Mouse (Mus musculus) kidney, adult 18-20 months (tissue): ENCODE results near the gene Rbfox1.

Source experiments
- DNase-seq: peaks from one replicate; pipeline ENCODE4 v3.0.0; 2021

Gene Rbfox1

DNA sequence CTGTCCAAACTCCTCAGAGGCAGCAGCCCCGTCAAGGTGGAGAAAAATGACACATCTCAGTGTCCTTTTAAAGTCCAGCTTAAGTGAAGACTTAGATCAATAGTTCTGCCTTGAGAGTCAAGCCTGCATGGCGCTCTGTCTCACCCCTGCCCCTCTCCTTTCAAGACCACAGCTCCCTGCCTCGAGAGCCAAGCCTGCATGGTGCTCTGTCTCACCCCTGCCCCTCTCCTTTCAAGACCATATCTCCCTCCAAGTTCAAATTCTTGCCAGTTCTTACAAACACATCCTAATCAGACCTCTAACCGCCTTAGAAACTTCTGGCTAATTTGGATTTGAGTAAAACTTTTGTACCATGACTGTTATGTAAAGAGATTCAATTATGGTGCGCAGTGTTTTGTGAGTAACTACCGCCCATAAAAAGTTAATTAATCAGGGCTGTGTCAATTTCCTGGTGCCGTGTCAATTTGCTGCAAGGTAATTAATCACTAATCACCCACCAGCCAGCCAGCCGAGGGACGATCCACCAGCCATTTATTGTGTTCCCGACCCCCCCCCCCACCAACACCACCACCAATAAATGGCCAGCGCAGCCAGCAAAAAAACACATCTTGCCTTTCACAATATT lies 1461.0 kb downstream of the Rbfox1 start:
- DNase-seq = no peak

GRCm38 (mm10) chr16:7347522-7348165 lies 1462.5 kb downstream of the Rbfox1 start:
- DNase-seq = no peak

DNA sequence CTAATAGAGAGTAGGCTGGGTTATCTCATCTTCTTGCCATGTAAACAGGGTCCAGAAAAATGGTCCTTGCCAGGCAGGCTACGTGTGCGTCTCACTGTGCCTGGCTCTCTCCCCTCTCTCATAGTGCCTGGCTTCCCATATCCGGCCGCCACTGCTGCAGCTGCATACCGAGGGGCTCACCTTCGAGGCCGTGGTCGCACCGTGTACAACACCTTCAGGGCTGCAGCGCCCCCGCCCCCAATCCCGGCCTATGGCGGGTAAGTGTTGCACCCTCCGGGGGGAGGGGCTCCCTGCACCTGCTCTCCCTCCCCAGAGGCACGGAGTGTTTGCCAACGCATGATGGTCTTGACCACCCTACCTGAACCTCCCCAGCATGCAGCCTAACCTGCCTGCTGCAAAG lies 1467.7 kb downstream of the Rbfox1 start:
- DNase-seq = no peak

DNA sequence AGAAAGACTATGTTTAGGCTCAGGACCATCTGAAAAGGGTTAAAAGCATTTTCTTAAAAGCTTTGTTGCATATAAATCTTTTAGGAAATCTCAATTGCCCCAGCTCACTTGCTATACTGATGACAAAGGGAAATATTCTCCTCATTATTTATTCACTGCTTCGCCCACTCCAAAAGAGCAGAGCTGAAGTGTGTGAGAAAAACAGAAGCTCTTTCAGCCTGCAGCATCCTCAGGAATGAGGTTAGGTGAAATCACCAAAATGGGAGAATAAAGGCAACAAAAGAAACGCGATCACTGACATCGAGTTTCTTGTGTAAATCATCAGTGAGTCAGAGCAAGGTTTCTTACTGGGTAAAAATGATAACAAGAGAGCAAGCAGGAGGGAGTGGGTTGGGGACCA lies 1469.0 kb downstream of the Rbfox1 start:
- no peak for DNase-seq

- DNase-seq = no peak
These were observed 1473.9 kb downstream of the Rbfox1 start for GRCm38 (mm10) chr16:7359043-7359442.

GRCm38 (mm10) chr16:7360706-7361105 lies 1475.6 kb downstream of the Rbfox1 start:
- no peak for DNase-seq

GRCm38 (mm10) chr16:7365878-7366277 lies 1480.7 kb downstream of the Rbfox1 start:
- no peak for DNase-seq

GRCm38 (mm10) chr16:7374146-7374545 lies 1489.0 kb downstream of the Rbfox1 start:
- DNase-seq = no peak

- no peak for DNase-seq
These were observed 1489.5 kb downstream of the Rbfox1 start for GRCm38 (mm10) chr16:7374674-7375073.

- DNase-seq = no peak
These were observed 1510.9 kb downstream of the Rbfox1 start for GRCm38 (mm10) chr16:7396101-7396500.

DNA sequence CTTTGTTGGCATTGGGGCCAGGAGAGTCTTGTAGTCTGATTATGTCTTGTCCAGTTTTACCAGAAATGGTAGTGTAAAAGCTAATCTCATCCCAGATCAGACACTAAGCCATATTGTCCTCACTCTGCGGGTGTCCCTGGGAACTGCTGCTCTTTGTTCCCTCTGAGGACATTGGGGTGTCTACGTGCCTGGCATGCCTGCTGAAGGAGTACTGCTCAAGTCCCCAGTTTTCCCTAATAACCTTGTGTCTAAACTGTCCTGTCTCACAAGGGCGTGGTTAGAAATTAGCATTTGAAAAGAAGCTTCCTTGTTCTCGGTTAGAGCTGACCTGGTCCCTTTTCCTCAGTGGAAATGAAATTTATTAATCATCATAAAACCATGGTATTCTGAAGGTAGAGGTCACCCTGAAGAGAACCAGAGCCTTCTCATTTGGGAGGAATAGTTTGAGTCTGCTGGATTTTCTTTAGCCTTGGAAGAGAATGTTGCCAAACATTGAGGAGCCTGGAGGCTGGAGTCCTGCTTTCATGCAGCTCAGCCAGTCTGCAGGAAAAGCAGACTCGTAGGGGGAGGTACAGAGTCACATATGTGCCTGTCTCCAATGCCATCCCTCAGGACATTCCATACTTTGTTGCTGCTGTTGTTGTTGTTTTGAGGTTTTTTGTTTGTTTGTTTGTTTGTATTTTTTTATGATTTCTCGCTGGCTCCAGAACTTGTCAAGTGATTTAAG lies 1519.8 kb downstream of the Rbfox1 start:
- DNase-seq = no peak

GRCm38 (mm10) chr16:7407862-7408640 lies 1522.9 kb downstream of the Rbfox1 start:
- no peak for DNase-seq

DNA sequence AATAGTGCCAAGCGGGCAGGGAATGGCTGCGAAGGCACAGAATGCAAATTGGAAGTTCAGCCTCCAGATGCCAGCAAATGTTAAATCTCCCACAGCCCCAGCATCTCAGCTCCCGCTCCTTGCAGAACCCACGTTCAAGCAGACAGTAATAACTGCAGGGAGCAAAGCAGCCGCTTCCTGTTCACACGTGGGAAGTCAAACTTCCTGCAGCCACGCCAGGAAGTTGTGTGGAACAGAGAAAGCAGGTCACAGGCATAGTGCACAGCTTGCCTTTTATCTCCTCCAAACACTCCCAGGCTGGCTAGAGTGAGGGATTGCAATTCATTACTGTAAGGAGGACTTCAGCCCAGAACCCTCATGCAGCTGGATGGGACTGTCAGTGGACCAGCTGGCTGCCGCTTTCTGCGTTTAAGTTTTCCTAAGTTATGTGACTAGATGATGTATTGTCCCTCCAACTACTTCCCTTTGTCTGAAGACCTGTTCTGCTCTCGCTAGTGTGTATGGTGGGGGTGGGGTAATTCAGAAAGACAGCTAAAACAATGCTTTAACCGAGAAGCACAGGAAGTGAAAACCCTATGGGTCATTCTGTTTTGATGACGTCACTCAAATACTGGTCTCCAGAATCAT lies 1534.6 kb downstream of the Rbfox1 start:
- peak; percentile 4 for DNase-seq

GRCm38 (mm10) chr16:7425386-7426089 lies 1540.4 kb downstream of the Rbfox1 start:
- DNase-seq = no peak

GRCm38 (mm10) chr16:7433296-7433695 lies 1548.1 kb downstream of the Rbfox1 start:
- DNase-seq = no peak

DNA sequence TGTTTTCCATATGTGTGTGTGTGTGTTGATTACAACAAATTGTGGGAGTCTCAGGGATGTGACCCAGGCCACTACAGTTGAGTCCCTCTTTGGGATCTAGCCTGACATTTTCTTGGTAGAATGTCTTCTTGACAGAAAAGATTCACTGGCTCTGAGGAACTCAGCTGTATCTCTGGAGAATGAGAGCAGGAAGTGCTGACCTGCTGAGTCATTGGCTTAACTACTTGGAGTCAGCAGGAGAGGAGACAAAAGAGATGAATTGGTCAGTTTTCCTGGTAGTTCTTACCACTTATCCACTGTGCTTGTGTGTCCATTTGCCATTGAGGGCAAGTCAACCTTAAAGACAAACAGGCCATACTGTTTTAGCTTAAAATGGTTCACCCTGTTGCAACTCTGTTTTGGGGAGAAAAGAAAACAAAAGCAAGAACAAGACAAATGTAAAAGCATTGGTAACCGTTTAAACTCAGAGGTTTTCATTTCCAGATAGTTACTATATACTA lies 1561.7 kb downstream of the Rbfox1 start:
- DNase-seq = no peak

DNA sequence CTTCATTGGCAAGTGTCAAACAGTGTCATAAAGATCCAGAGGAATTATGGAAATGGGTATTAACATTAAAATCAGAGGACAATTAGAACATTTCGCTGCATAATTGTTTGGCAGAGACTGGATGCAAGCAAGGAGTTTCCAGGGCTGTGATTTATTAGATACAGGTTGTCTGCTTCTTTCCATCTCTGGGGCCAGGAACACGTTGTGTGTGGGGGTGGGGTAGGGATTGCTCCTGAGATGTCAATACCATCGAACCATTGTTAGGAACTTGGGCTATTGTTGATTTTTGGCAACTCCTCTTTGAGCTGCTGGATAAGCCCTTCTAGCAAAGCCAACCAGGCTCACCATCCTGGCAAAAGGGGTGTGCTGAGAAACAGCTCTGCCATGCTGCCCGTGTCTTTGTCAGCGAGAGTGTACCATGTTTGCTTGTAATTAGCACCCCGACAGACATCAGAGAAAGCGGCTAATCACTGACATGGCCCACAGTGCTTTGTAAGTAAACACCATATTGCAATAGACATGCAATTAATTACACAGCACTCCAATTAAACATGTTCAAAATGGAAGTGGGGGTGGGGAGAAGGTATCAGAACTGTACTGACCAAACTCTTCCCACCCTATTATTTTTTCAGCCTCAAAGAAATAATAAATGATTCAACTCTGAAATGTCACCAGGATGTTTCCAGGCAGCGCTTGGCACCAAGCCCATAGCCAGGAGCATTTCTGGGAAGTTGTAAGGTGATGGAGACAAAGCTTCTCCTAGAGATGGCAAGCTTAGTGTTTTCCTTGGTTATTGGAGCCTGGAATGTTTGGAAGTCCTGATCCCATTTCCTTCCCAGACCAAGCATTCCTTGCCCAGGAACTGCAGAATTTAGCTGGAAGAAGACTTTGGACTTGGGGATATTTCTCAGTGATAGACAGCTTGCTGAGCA lies 1562.8 kb downstream of the Rbfox1 start:
- DNase-seq = no peak

DNA sequence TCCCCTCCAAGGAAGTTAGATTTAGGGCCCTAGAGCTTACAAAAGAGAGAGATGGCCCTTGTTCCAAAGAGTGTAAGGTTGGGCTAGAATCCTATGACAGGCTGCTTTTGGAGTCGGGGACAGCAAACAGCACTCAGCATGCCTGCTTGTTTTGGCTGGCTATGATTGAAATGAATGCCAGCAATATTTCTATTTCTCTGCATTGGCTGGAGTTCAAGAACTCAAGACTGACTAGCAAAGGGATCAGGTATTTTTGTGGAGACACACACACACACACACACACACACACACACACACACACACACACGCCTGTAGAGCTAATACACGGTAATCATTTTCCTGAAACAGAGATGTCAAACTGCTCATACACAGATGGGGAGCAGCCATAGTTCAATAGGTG lies 1566.0 kb downstream of the Rbfox1 start:
- DNase-seq = no peak

DNA sequence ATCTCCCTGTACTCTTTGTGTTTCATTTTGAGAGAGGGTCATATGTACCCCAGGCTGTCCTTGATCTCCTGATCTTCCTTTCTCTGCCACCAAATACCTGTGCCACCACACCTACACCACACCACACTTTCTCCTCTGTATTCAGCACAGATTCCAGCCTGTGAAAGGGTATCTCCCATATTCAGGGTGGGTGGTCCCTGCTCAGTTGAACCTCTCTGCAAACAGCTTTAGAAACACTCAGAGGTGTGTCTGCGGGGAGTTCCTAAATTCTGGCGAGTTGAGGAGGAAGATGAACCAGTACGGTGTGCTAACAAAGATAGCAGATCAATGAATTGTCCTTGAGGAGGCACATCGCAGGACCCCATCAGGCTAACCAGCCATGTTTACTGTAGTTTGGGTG lies 1572.4 kb downstream of the Rbfox1 start:
- no peak for DNase-seq
